Mouse (Mus musculus): Measurements from ENCODE around the gene 2310030G06Rik.

GRCm38 (mm10) chr9:50724661-50725330 is 21.5 kb downstream of the 2310030G06Rik start:
- no peak for TF ChIP-seq CTCF (IDR thresholded peaks at IDR 0.05; ENCODE audit: low read depth)
- TF ChIP-seq EP300 (IDR thresholded peaks at IDR 0.05; ENCODE audit: low read depth): no peak

Measured in liver, embryonic 14.5 days (tissue).